Mouse (Mus musculus): ENCODE results near the gene Dgkd.

GRCm38 (mm10) chr1:87836453-87836852 is 16.6 kb upstream of the Dgkd start:
- TF ChIP-seq POLR2A (IDR thresholded peaks at IDR 0.05; ENCODE audit: low read depth, low read length) (no peak), CTCF (conservative IDR thresholded peaks at IDR 0.05; ENCODE audit: insufficient read depth, insufficient read length, low read depth, low read length) (no peak)
